Mouse (Mus musculus) inflammation-experienced regulatory T-cells, adult 6 months (primary cell): Measurements from ENCODE around the gene Hacl1. TPM values are rescaled to one million over a fixed set of nuclear protein-coding genes. Genes with fewer than 3 reads are reported as not detected.

Experiments used
- ATAC-seq: one replicate; pipeline ENCODE4 v1.8.0; 2017
- polyA plus RNA-seq, 3 experiments: library from polyadenylated mRNA; unstranded; fragments of 100-300 nt; shearing (Covaris generic); gene quantifications; one replicate each; pipeline ENCODE4 v1.2.1; 2017

Hacl1 gene
- polyA plus RNA-seq, 3 experiments from 2014 or later: 23.5 to 36.6 (median 25.0) TPM

- no peak for ATAC-seq
Measured at GRCm38 (mm10) chr14:31572561-31573175, 68.4 kb downstream of the Hacl1 start.

GRCm38 (mm10) chr14:31571419-31571818 is 69.7 kb downstream of the Hacl1 start:
- no peak for ATAC-seq

- ATAC-seq: peak; percentile 43
Measured at GRCm38 (mm10) chr14:31570131-31570951, 70.7 kb downstream of the Hacl1 start.

- peak; percentile 61 for ATAC-seq
Measured at GRCm38 (mm10) chr14:31569151-31569631, 71.9 kb downstream of the Hacl1 start.

- no peak for ATAC-seq
Measured at GRCm38 (mm10) chr14:31565478-31566212, 75.4 kb downstream of the Hacl1 start.

GRCm38 (mm10) chr14:31564452-31565179 is 76.5 kb downstream of the Hacl1 start:
- no peak for ATAC-seq

- no peak for ATAC-seq
Measured at GRCm38 (mm10) chr14:31560886-31561285, 80.2 kb downstream of the Hacl1 start.

GRCm38 (mm10) chr14:31559216-31559615 is 81.9 kb downstream of the Hacl1 start:
- ATAC-seq: no peak

GRCm38 (mm10) chr14:31557784-31558183 is 83.3 kb downstream of the Hacl1 start:
- no peak for ATAC-seq

- ATAC-seq: no peak
Measured at GRCm38 (mm10) chr14:31557273-31557672, 83.8 kb downstream of the Hacl1 start.

GRCm38 (mm10) chr14:31556526-31557260 is 84.4 kb downstream of the Hacl1 start:
- ATAC-seq: peak; percentile 18

- ATAC-seq: peak; percentile 60
Measured at GRCm38 (mm10) chr14:31555963-31556434, 85.1 kb downstream of the Hacl1 start.

GRCm38 (mm10) chr14:31555021-31555420 is 86.1 kb downstream of the Hacl1 start:
- no peak for ATAC-seq

Other genes with a start within 250 kb of the Hacl1 start
- 10 to 100 TPM in 1 of 3 experiments, 1 to 10 TPM in 2; 5.4 to 11.5 (median 7.1) TPM for gene Sh3bp5, start 205.2 kb downstream of the Hacl1 start, polyA plus RNA-seq
- gene Eaf1, start 146.9 kb downstream of the Hacl1 start, polyA plus RNA-seq: 10 to 100 TPM; 10.5 to 12.2 (median 10.7) TPM
- gene Mettl6, start 146.2 kb downstream of the Hacl1 start, polyA plus RNA-seq: 10 to 100 TPM; 64.3 to 67.8 (median 65.6) TPM
- 1 to 10 TPM; 2.1 to 6.2 (median 3.5) TPM for gene Colq, start 49.9 kb downstream of the Hacl1 start, polyA plus RNA-seq
- gene Gm49387, start 408 bp downstream of the Hacl1 start, polyA plus RNA-seq: 1 to 10 TPM in 1 of 3 experiments, not detected in 2; 1.5 TPM
- gene Btd, start 258 bp downstream of the Hacl1 start, polyA plus RNA-seq: 10 to 100 TPM; 20.3 to 28.6 (median 24.2) TPM
- gene Ankrd28, start 189.4 kb upstream of the Hacl1 start, polyA plus RNA-seq: 10 to 100 TPM in 2 of 3 experiments, 1 to 10 TPM in 1; 9.5 to 11.0 (median 10.0) TPM